Mouse (Mus musculus) liver, adult 2 months (tissue): ENCODE measurements at regions not wholly inside any gene's neighbourhood (a gene's known extent, or its start where the extent isn't known, plus 50 kb on each side); places are given as distances from the start of the nearest gene placed in this dataset.

Source experiments
- DNase-seq: peaks from one replicate; pipeline ENCODE4 v3.0.0-alpha.2; 2011; ENCODE audit warnings: low read depth, low spot score; ENCODE audit errors: extremely low read depth
- H3K27ac ChIP-seq: fragments of 200-500 bp; replicated peaks from 2 replicates; pipeline ENCODE4 v1.5.1; 2012; ENCODE audit warnings: low read depth, mild to moderate bottlenecking, control low read depth, inconsistent platforms, low read length; ENCODE audit not compliant: insufficient read depth
- H3K27me3 ChIP-seq: fragments of 200-500 bp; 2 replicates; pipeline ENCODE4 v1.6.1; 2012; ENCODE audit warnings: mild to moderate bottlenecking, moderate library complexity, low read length, inconsistent platforms; ENCODE audit not compliant: control insufficient read depth, insufficient read depth
- H3K36me3 ChIP-seq: fragments of 200-500 bp; 2 replicates; pipeline ENCODE4 v1.6.1; 2012; ENCODE audit warnings: low read length, inconsistent platforms; ENCODE audit not compliant: control insufficient read depth, insufficient read depth
- H3K4me1 ChIP-seq: fragments of 200-500 bp; 2 replicates; pipeline ENCODE4 v1.6.1; 2011; ENCODE audit warnings: low read length; ENCODE audit not compliant: control insufficient read depth, insufficient read depth
- H3K4me3 ChIP-seq: fragments of 200-500 bp; 2 replicates; pipeline ENCODE4 v1.5.1; 2011; ENCODE audit warnings: low read depth, mild to moderate bottlenecking, control low read depth, low read length, moderate library complexity; ENCODE audit not compliant: insufficient read depth
- H3K79me2 ChIP-seq: fragments of 200-500 bp; 2 replicates; pipeline ENCODE4 v1.6.1; 2012; ENCODE audit warnings: inconsistent platforms, mild to moderate bottlenecking, low read length, moderate library complexity; ENCODE audit not compliant: control insufficient read depth, insufficient read depth
- H3K9ac ChIP-seq: fragments of 200-500 bp; 2 replicates; pipeline ENCODE4 v1.6.1; 2012; ENCODE audit warnings: low read depth, mild to moderate bottlenecking, control low read depth, inconsistent platforms, low read length
- CTCF ChIP-seq: fragments of 200-500 bp; IDR thresholded peaks from 2 replicates; pipeline ENCODE4 v1.5.1; 2011; ENCODE audit warnings: low read depth, low read length, control low read depth
- POLR2A ChIP-seq: fragments of 200-500 bp; IDR thresholded peaks from 2 replicates; pipeline ENCODE4 v1.6.1; 2011; ENCODE audit warnings: low read length, control low read depth; ENCODE audit not compliant: insufficient read depth; ENCODE audit errors: extremely low read depth
- whole genome bisulfite sequencing: fragments of 180-500 bp; shearing (Covaris S2); methylation state at CpG from one replicate; pipeline ENCODE4 v1.1.7; 2018; 5-methylcytosine and 5-hydroxymethylcytosine counted together

GRCm38 (mm10) chr6:143361963-143362362, 194.9 kb downstream of the Etnk1 start:
- WGBS, result 89% methylated on average over 2 of the region's 2 CpGs

GRCm38 (mm10) chr6:143365840-143366239, 198.8 kb downstream of the Etnk1 start:
- Histone ChIP-seq H3K9ac (no peak overlapping the region), H3K27me3 (no peaks in the 10 kb centered on the region), H3K79me2 (no peaks in the 10 kb centered on the region), H3K36me3 (no peaks in the 10 kb centered on the region), H3K27ac (no peak overlapping the region), H3K4me3 (no peak overlapping the region), H3K4me1 (no peaks in the 10 kb centered on the region)
- WGBS, result 90% methylated on average over 5 of the region's 5 CpGs
- DNase-seq, result no peak
- no peak for TF ChIP-seq POLR2A
- no peak for TF ChIP-seq CTCF

More at GRCm38 (mm10) chr6:143361963-143362362, 194.9 kb downstream of the Etnk1 start:
- TF ChIP-seq CTCF (no peak), POLR2A (no peak)
- DNase-seq, result no peak
- no peaks in the 10 kb centered on the region for H3K36me3 ChIP-seq
- no peak overlapping the region for H3K9ac ChIP-seq
- no peaks in the 10 kb centered on the region for H3K4me1 ChIP-seq
- H3K27me3 ChIP-seq, result no peaks in the 10 kb centered on the region
- no peaks in the 10 kb centered on the region for H3K79me2 ChIP-seq
- H3K27ac ChIP-seq, result no peak overlapping the region
- no peak overlapping the region for H3K4me3 ChIP-seq

- TF ChIP-seq POLR2A (no peak), CTCF (no peak)
- H3K27me3 ChIP-seq, result no peaks in the 10 kb centered on the region
- H3K79me2 ChIP-seq, result no peaks in the 10 kb centered on the region
- H3K4me1 ChIP-seq, result no peaks in the 10 kb centered on the region
- no peak for DNase-seq
- H3K27ac ChIP-seq, result no peak overlapping the region
- no peaks in the 10 kb centered on the region for H3K36me3 ChIP-seq
- H3K4me3 ChIP-seq, result no peak overlapping the region
- H3K9ac ChIP-seq, result no peak overlapping the region
- WGBS, result 81% methylated on average over 3 of the region's 3 CpGs
Observed at GRCm38 (mm10) chr6:143367804-143368203, 200.8 kb downstream of the Etnk1 start.

DNA sequence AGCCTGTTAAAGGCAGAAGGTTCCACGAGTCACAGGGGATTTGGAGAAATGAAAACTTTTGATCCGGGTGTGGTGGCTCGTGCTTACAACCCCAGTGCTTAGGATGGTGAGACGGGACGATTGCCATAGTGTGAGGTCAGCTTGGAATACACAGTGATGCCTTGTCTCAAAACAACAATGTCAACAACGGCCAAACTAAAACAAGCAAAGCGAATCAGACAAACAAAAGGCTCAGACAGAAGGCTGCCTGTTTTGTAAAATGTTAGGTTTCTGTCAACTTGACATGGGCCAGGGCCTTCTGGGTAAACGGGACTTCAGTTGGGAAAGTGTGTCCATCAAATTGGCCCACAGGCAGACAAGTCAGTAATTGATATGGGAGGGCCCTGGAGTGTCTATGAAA, 201.6 kb downstream of the Etnk1 start:
- Histone ChIP-seq H3K36me3 (no peaks in the 10 kb centered on the region), H3K27ac (no peak overlapping the region), H3K4me3 (no peak overlapping the region), H3K79me2 (no peaks in the 10 kb centered on the region), H3K27me3 (no peaks in the 10 kb centered on the region), H3K9ac (no peak overlapping the region), H3K4me1 (no peaks in the 10 kb centered on the region)
- TF ChIP-seq POLR2A (no peak), CTCF (no peak)
- WGBS, result 69% methylated on average over 8 of the region's 8 CpGs
- DNase-seq, result no peak

- no peaks in the 10 kb centered on the region for H3K4me1 ChIP-seq
- H3K9ac ChIP-seq, result no peak overlapping the region
- DNase-seq, result no peak
- 78% methylated on average over 5 of the region's 5 CpGs for WGBS
- no peaks in the 10 kb centered on the region for H3K27me3 ChIP-seq
- H3K4me3 ChIP-seq, result no peak overlapping the region
- H3K79me2 ChIP-seq, result no peaks in the 10 kb centered on the region
- H3K36me3 ChIP-seq, result no peaks in the 10 kb centered on the region
- no peak for TF ChIP-seq CTCF
- H3K27ac ChIP-seq, result no peak overlapping the region
Observed at GRCm38 (mm10) chr6:143372487-143372886, 205.5 kb downstream of the Etnk1 start.

- Histone ChIP-seq H3K4me3 (no peak overlapping the region), H3K36me3 (no peaks in the 10 kb centered on the region), H3K27ac (no peak overlapping the region), H3K79me2 (no peaks in the 10 kb centered on the region), H3K27me3 (no peaks in the 10 kb centered on the region), H3K4me1 (no peaks in the 10 kb centered on the region), H3K9ac (no peak overlapping the region)
- TF ChIP-seq CTCF (peak; percentile 94), POLR2A (no peak)
- 51% methylated on average over 15 of the region's 15 CpGs for WGBS
- peak; percentile 39 for DNase-seq
Observed at GRCm38 (mm10) chr6:143373686-143374273, 206.8 kb downstream of the Etnk1 start.
